Comparison of ENCODE assay signal across 8 mouse cellular contexts in genomic region chr3:95672861-95673706, GRCm38 (mm10). TPM values are rescaled to one million over a fixed set of nuclear protein-coding genes. Genes with fewer than 3 reads are reported as not detected.
A peak's percentile ranks its signal among the peaks of the same experiment; 100 is the strongest.
DNase-seq lines count a peak whose midpoint lies in the region; ATAC-seq and TF ChIP-seq lines count a peak whose summit lies in the region.

No protein-coding gene starts in this region.

- H3K9me3 ChIP-seq in hindbrain, postnatal 0 days (ENCODE audit: low read length): no peaks in the 10 kb centered on the region

- H3K27ac ChIP-seq in hindbrain, postnatal 0 days: peak overlapping the region; percentile 79

- ATAC-seq in hindbrain, postnatal 0 days: no peak
- no peak for ATAC-seq in monocyte, adult 5-6 weeks (replicated peaks; ENCODE audit: insufficient number of reproducible peaks, low FRiP score, low TSS enrichment, poor library complexity, severe bottlenecking)

- no peaks in the 10 kb centered on the region for H3K4me1 ChIP-seq in hindbrain, postnatal 0 days (ENCODE audit: insufficient read depth, low read length)

- H3K27me3 ChIP-seq in hindbrain, postnatal 0 days (ENCODE audit: insufficient read depth, low read length): no peaks in the 10 kb centered on the region

- H3K4me3 ChIP-seq in hindbrain, postnatal 0 days (ENCODE audit: low read length): no peak overlapping the region

- H3K4me2 ChIP-seq in hindbrain, postnatal 0 days (ENCODE audit: low read depth, low read length): no peak overlapping the region

- DNase-seq in heart, adult 11 months: peak; percentile 98
- DNase-seq in heart, postnatal 4 days: no peak
- peak; percentile 78 for DNase-seq in T-cell, adult 2 months (ENCODE audit: low spot score)
- DNase-seq in hindbrain, postnatal 0 days (ENCODE audit: low spot score): no peak
- DNase-seq in natural killer cell, adult 2 months (ENCODE audit: low spot score in 2 of 2): peak; percentile 82 to 83
- DNase-seq in MN1 (ENCODE audit: low spot score): no peak
- DNase-seq in layer of hippocampus, adult 9-11 months: no peak

- H3K36me3 ChIP-seq in hindbrain, postnatal 0 days (ENCODE audit: insufficient read depth, low read length): peaks cover 5% of the 10 kb centered on the region; the same call in 1 of the 2 replicates

- no peak overlapping the region for H3K9ac ChIP-seq in hindbrain, postnatal 0 days (replicated peaks; ENCODE audit: low read length)

- no peak for TF ChIP-seq CTCF in hindbrain, postnatal 0 days (IDR thresholded peaks at IDR 0.05; ENCODE audit: low read depth)

- 50% methylated on average over 10 of the region's 10 CpGs for WGBS in hindbrain, postnatal 0 days

RNA-seq across cellular contexts. Expression of gene Mcl1, which starts 14.5 kb away (rescaled TPM):
- total RNA-seq in heart, postnatal 4 days (2021): 100 to 1,000 TPM; 112 to 115 TPM
- 110 and 126 TPM in 2 replicates for total RNA-seq in hindbrain, postnatal 0 days (2014; rRNA removed)
- polyA plus RNA-seq in hindbrain, postnatal 0 days (2015; fragmentation: Nextera tagmentation; extraction: Ambion mirVana): 38.8 and 41.5 TPM in 2 replicates
- 678 to 973 TPM (median 884 TPM) in 3 replicates for total RNA-seq in monocyte, adult 5-6 weeks (2017)

RNA-seq across cellular contexts. Expression of gene Adamtsl4, which starts 14.6 kb away (rescaled TPM):
- 10 to 100 TPM; 13.5 to 14.6 TPM for total RNA-seq in heart, postnatal 4 days (2021)
- 1.0 and 1.6 TPM in 2 replicates for total RNA-seq in hindbrain, postnatal 0 days (2014; rRNA removed)
- 1.4 and 2.1 TPM in 2 replicates for polyA plus RNA-seq in hindbrain, postnatal 0 days (2015; fragmentation: Nextera tagmentation; extraction: Ambion mirVana)
- total RNA-seq in monocyte, adult 5-6 weeks (2017): 0.38 to 7.2 TPM (median 0.53 TPM) in 3 replicates

RNA-seq across cellular contexts. Expression of gene Ensa, which starts 48.3 kb away (rescaled TPM):
- total RNA-seq in heart, postnatal 4 days (2021): 10 to 100 TPM; 49.2 to 50.5 TPM
- total RNA-seq in hindbrain, postnatal 0 days (2014; rRNA removed): 84.3 and 93.8 TPM in 2 replicates
- 136 and 139 TPM in 2 replicates for polyA plus RNA-seq in hindbrain, postnatal 0 days (2015; fragmentation: Nextera tagmentation; extraction: Ambion mirVana)
- 127 to 153 TPM (median 131 TPM) in 3 replicates for total RNA-seq in monocyte, adult 5-6 weeks (2017)

Comparison
In these comparisons a context has a peak if more than half of its experiments do, and no peak if none do; other contexts are left out.
1. DNase-seq: peak in heart, adult 11 months (single experiment), T-cell, adult 2 months (single experiment) and natural killer cell, adult 2 months (2 of 2); none in heart, postnatal 4 days (single experiment), hindbrain, postnatal 0 days (single experiment), MN1 (single experiment) and layer of hippocampus, adult 9-11 months (single experiment).